Mouse (Mus musculus) embryonic facial prominence, embryonic 11.5 days (tissue): ENCODE data around the gene Gnaq. TPM values are rescaled to one million over a fixed set of nuclear protein-coding genes. Genes with fewer than 3 reads are reported as not detected.

Source experiments
- ATAC-seq: fragments of 200-750 bp; cut with Nextera tagmentation; replicated peaks from 2 replicates; pipeline ENCODE4 v1.8.0; 2017; ENCODE audit warnings: low read depth; ENCODE audit not compliant: insufficient number of reproducible peaks, low FRiP score, low TSS enrichment
- DNase-seq: peaks from one replicate; pipeline ENCODE4 v3.0.0-alpha.2; 2015; ENCODE audit warnings: low spot score
- H3K27ac ChIP-seq: fragments of 300-500 bp; sonication (generic); replicated peaks from 2 replicates; pipeline ENCODE4 v1.5.1; 2014; ENCODE audit warnings: mild to moderate bottlenecking, low read depth, low read length, control low read depth
- H3K27me3 ChIP-seq: fragments of 300-500 bp; sonication (generic); 2 replicates; pipeline ENCODE4 v1.6.1; 2014; ENCODE audit warnings: mild to moderate bottlenecking, low read length, moderate library complexity, mixed read lengths; ENCODE audit not compliant: control insufficient read depth, insufficient read depth
- H3K36me3 ChIP-seq: fragments of 300-500 bp; sonication (generic); replicated peaks from 2 replicates; pipeline ENCODE4 v1.6.1; 2014; ENCODE audit warnings: low read depth, mild to moderate bottlenecking, low read length, moderate library complexity, mixed read lengths; ENCODE audit not compliant: control insufficient read depth, insufficient read depth
- H3K4me1 ChIP-seq: fragments of 300-500 bp; sonication (generic); 2 replicates; pipeline ENCODE4 v1.6.1; 2014; ENCODE audit warnings: low read length, mixed read lengths; ENCODE audit not compliant: control insufficient read depth, insufficient read depth
- H3K4me2 ChIP-seq: fragments of 300-500 bp; sonication (generic); 2 replicates; pipeline ENCODE4 v1.6.1; 2014; ENCODE audit warnings: low read depth, mild to moderate bottlenecking, control low read depth, low read length, moderate library complexity
- H3K4me3 ChIP-seq: fragments of 300-500 bp; sonication (generic); 2 replicates; pipeline ENCODE4 v1.5.1; 2014; ENCODE audit warnings: low read depth, low read length, control low read depth
- H3K9ac ChIP-seq: fragments of 300-500 bp; sonication (generic); replicated peaks from 2 replicates; pipeline ENCODE4 v1.6.1; 2014; ENCODE audit warnings: mild to moderate bottlenecking, control low read depth, low read length
- H3K9me3 ChIP-seq: fragments of 300-500 bp; sonication (generic); replicated peaks from 2 replicates; pipeline ENCODE4 v1.6.1; 2016; ENCODE audit warnings: mild to moderate bottlenecking, low read length, inconsistent platforms, mixed read lengths; ENCODE audit not compliant: control insufficient read depth
- WGBS: fragments of 180-500 bp; shearing (Covaris S2); extraction: QIAGEN DNeasy Blood & Tissue Kit; methylation state at CpG from one replicate; pipeline ENCODE4 v1.1.7; 2014; 5-methylcytosine and 5-hydroxymethylcytosine counted together
- polyA plus RNA-seq: library from polyadenylated mRNA; unstranded; fragments of >200 nt; fragmentation: Nextera tagmentation; extraction: Ambion mirVana; gene quantifications from 2 replicates; pipeline ENCODE4 v1.2.1, GENCODE M21; 2014

Gene Gnaq
- polyA plus RNA-seq, 1 experiment from 2014 or later, result 16.2 TPM

- no peaks in the 10 kb centered on the region for H3K4me1 ChIP-seq
- WGBS, result 90% methylated on average over 10 of the region's 10 CpGs
- DNase-seq (no peak), ATAC-seq (no peak)
- no peak overlapping the region for H3K9ac ChIP-seq
- H3K36me3 ChIP-seq, result no peaks in the 10 kb centered on the region
- H3K27ac ChIP-seq, result no peak overlapping the region
- no peaks in the 10 kb centered on the region for H3K27me3 ChIP-seq
- H3K4me2 ChIP-seq, result no peak overlapping the region
- H3K4me3 ChIP-seq, result no peak overlapping the region
- H3K9me3 ChIP-seq, result no peaks in the 10 kb centered on the region
Measured at GRCm38 (mm10) chr19:16367218-16367617, 234.6 kb downstream of the Gnaq start.

DNA sequence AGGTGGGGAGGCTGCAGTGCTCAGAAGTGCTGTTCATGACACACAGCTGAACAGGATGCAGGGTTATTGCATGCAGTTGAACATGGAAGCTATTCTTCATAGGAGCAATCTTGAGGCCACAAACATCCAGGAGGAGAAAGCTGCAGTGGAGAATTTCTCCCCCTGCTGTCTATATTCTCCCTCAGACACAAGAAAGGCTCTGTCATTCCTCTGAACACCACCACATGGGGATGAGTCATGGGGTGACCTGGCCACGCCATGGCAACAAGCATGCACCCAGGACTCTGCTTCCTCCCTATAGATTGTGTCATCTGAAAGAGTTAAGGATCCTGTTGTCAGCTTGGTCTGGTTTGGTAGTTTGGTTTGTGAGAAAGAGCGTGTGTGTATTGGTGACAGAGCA, 239.0 kb downstream of the Gnaq start:
- Histone ChIP-seq H3K4me2 (no peak overlapping the region), H3K4me1 (no peaks in the 10 kb centered on the region), H3K27me3 (no peaks in the 10 kb centered on the region), H3K9me3 (no peaks in the 10 kb centered on the region), H3K36me3 (no peaks in the 10 kb centered on the region), H3K27ac (no peak overlapping the region), H3K4me3 (no peak overlapping the region), H3K9ac (no peak overlapping the region)
- ATAC-seq, result no peak
- no peak for DNase-seq
- WGBS, result 91% methylated on average over 2 of the region's 2 CpGs

DNA sequence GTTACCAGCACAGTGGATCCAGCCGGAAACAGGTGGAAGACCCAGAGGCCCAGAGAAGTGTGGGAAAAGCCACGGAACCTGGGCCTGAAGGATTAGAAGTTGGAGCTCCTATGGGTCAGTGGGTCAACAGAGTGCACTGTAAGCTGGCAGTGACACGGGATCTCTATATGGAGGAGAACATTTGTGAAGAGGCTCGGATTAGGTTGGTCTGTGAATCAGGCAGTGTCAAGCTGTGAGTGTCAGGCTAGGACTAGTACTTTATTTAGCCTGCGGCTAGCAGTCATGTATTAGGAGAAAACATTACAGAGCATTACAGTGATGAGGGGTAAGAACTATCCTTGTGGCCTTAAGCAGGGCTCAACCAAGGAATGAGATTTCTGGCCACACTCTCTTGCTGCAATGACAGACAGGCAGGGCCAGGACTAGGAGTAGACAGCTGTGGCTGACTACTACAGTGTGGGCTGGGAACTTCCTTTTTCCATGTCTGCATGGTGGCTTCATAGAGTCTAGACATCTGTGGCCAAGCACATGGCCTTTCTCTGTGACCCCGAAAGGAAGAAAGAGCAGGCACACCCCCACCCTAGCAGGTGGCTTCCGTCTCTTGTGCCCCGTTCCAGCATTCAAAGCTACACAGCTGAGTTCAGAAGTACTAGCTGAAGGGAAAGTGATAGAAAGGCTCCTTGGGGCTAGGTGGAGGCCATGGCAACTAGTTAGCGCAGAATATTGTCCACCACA, 240.3 kb downstream of the Gnaq start:
- H3K27me3 ChIP-seq, result no peaks in the 10 kb centered on the region
- no peaks in the 10 kb centered on the region for H3K36me3 ChIP-seq
- no peaks in the 10 kb centered on the region for H3K9me3 ChIP-seq
- no peak overlapping the region for H3K9ac ChIP-seq
- H3K27ac ChIP-seq, result no peak overlapping the region
- H3K4me1 ChIP-seq, result no peaks in the 10 kb centered on the region
- H3K4me3 ChIP-seq, result no peak overlapping the region
- no peak for DNase-seq
- H3K4me2 ChIP-seq, result no peak overlapping the region
- 79% methylated on average over 9 of the region's 9 CpGs for WGBS
- ATAC-seq, result no peak

DNA sequence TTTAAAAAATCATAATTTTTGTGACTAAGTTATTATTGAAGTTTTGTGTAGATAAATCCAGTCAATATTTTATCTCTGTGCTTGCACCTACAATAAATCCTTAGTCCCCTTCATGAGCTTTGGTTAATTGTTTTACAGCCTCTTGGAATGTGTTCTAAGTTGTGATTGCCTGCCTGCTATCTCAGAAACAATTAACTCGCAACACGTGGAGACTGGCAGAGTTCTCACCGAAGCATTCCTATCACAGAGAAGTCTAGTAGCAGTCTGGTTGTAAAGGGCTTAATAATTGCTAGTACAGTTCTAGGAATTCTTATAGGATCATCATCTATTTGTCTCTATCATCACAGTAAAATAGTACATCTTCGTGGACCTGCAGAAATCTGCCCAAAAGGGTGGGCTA, 243.2 kb downstream of the Gnaq start:
- H3K4me2 ChIP-seq, result no peak overlapping the region
- no peak overlapping the region for H3K27ac ChIP-seq
- no peak overlapping the region for H3K9ac ChIP-seq
- H3K36me3 ChIP-seq, result no peaks in the 10 kb centered on the region
- H3K9me3 ChIP-seq, result no peaks in the 10 kb centered on the region
- no peak overlapping the region for H3K4me3 ChIP-seq
- ATAC-seq, result no peak
- 83% methylated on average over 4 of the region's 4 CpGs for WGBS
- no peaks in the 10 kb centered on the region for H3K4me1 ChIP-seq
- no peaks in the 10 kb centered on the region for H3K27me3 ChIP-seq
- no peak for DNase-seq

GRCm38 (mm10) chr19:16378565-16378964, 245.9 kb downstream of the Gnaq start:
- Histone ChIP-seq H3K9me3 (no peaks in the 10 kb centered on the region), H3K4me1 (no peaks in the 10 kb centered on the region), H3K36me3 (no peaks in the 10 kb centered on the region), H3K27ac (no peak overlapping the region), H3K9ac (no peak overlapping the region), H3K4me3 (no peak overlapping the region), H3K27me3 (no peaks in the 10 kb centered on the region), H3K4me2 (no peak overlapping the region)
- no peak for ATAC-seq
- WGBS, result 88% methylated on average over 7 of the region's 7 CpGs
- DNase-seq, result no peak

DNA sequence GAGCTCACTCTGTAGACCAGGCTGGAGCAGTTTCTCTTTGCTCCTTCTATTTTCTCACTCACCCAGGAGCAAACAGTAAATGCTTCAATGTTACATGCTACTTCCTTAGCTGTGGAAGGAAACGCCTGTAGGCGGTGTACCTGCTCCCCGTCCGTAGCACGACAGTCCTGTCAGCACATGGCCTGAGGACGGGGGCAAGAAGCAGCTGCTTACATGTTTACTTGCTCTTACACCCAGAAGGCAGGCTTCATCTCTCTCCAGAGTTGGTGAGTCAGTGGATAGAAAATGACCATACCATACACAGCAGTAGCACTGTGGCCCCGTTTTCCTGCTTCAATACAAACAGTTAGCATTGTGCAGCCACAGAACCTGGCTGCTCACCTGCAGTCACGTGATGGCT, 247.1 kb downstream of the Gnaq start:
- H3K9me3 ChIP-seq, result no peaks in the 10 kb centered on the region
- DNase-seq (no peak), ATAC-seq (no peak)
- H3K4me2 ChIP-seq, result no peak overlapping the region
- no peak overlapping the region for H3K9ac ChIP-seq
- H3K4me3 ChIP-seq, result no peak overlapping the region
- H3K36me3 ChIP-seq, result no peaks in the 10 kb centered on the region
- WGBS, result 85% methylated on average over 8 of the region's 8 CpGs
- no peak overlapping the region for H3K27ac ChIP-seq
- H3K27me3 ChIP-seq, result no peaks in the 10 kb centered on the region
- H3K4me1 ChIP-seq, result no peaks in the 10 kb centered on the region

DNA sequence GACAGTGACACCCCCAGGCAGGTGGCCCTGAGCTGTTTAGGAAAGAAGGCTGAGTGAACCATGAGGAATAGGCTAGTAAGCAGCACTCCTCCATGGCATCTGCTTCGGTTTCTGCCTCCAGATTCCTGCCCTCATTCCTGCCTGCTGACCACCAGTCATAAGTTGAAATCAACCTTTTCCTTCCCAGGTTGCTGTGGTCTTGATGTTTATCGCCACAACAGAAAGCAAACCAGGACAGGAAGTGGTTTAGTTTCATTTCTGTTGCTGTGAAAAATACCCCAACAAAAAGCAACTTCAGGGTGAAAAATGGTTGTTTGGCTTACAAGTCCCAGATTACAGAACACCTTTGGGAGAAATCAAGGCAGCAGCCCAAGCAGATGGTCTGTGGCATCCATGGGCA, 249.8 kb downstream of the Gnaq start:
- Histone ChIP-seq H3K36me3 (no peaks in the 10 kb centered on the region), H3K4me2 (no peak overlapping the region), H3K4me1 (no peaks in the 10 kb centered on the region), H3K27ac (no peak overlapping the region), H3K9me3 (no peaks in the 10 kb centered on the region), H3K9ac (no peak overlapping the region), H3K4me3 (no peak overlapping the region), H3K27me3 (no peaks in the 10 kb centered on the region)
- 78% methylated on average over 2 of the region's 2 CpGs for WGBS
- no peak for ATAC-seq
- no peak for DNase-seq

GRCm38 (mm10) chr19:16383127-16383526, 250.5 kb downstream of the Gnaq start:
- ATAC-seq (no peak), DNase-seq (no peak)
- Histone ChIP-seq H3K9ac (no peak overlapping the region), H3K4me3 (no peak overlapping the region), H3K4me2 (no peak overlapping the region), H3K4me1 (no peaks in the 10 kb centered on the region), H3K27me3 (no peaks in the 10 kb centered on the region), H3K27ac (no peak overlapping the region), H3K36me3 (no peaks in the 10 kb centered on the region), H3K9me3 (no peaks in the 10 kb centered on the region)
- 87% methylated on average over 13 of the region's 13 CpGs for WGBS
